Mouse (Mus musculus) right cerebral cortex, postnatal 4 days (tissue): Measurements from ENCODE around the gene Axl.

Experiments
- DNase-seq: peaks from one replicate; pipeline ENCODE4 v3.0.0-alpha.2; 2022

Gene Axl

GRCm38 (mm10) chr7:25788220-25789128, at the start of gene Axl:
Gene Axl (minus strand): TSS chr7:25788705.
- peak; percentile 48 for DNase-seq

- DNase-seq: no peak
Measured at GRCm38 (mm10) chr7:25835188-25835891, 46.8 kb upstream of the Axl start.

DNA sequence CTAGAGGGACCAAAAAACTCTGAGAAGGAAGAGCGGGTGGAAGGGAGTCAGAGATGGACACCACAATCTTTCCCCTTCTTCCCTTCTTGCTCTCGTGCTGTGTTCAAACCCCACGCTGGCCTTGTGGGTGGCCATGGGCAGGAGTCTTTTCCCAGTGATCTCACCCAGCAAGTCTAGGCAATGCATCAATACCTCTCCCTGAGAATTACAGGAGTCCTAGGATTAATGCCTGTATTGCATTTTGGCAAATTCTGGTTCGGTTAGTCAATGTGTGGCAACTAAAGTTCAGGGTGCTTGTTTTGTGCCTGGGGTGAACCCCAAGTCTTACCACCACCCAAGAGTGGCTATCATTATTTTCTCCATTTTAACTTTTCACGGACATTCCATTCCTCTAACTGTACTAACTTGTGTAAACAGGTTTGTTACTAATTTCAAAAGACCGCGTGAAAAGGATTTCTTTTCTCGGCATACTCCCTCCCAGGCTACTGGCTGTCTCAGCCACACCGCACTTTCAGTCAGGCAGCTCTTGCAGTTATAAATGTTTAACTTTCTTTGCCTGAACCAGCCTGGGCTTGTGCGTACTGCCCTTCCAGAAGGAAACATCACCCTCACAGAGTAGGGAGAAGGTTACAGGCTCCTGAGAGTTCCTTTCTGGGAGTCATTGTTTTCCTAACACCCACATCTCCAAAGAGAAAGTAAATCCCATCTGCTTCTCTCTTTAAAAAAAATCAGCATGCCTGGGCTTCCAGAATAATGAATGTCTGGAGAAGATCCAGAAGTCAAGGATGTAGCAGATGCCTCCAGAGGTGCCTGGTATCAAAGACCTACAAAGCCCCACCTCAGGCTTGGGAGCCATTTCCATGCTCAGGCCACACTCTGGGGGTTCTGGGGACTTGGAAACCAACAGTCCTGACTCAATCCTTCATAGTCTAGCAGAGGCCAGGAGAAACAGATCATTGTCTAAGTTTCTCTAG, 43.3 kb upstream of the Axl start:
- no peak for DNase-seq

GRCm38 (mm10) chr7:25830251-25830650, 41.7 kb upstream of the Axl start:
- no peak for DNase-seq

DNA sequence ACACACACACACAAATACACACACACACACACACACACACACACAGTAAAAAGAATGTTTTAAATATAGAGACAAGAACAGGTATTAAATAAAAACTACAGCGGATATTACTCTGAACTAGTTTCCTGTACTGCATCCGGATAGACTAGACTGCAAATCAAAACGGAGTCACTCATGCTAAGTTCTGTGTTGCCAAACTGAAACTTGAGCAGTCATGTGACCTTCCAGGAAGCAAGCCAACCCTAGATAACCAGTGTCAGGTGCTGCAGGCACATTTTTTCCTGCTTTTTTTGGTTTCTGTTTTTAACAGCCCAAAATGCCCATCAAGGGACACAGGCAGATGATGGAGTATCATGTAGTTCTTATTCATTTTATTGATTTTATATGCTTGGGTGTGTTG, 38.7 kb upstream of the Axl start:
- no peak for DNase-seq

DNA sequence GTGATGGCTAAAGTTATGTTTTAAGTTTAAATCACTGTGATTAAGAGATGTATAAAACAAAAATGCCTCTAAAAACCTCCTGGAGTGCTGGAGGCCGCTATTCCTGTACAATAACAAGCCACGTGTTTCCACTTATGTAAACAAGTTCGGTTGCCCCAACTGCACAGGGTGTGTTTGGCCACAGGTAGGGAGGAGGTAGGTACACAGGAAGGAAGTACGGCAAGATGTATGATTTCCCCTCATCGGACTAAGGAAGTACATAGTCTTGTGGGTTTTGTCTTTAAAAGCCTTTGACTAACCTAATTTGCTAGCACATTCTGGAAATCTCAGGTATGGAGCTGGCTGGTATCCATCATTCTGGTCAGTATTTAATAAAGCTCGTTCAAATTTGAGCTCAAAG, 37.5 kb upstream of the Axl start:
- no peak for DNase-seq

DNA sequence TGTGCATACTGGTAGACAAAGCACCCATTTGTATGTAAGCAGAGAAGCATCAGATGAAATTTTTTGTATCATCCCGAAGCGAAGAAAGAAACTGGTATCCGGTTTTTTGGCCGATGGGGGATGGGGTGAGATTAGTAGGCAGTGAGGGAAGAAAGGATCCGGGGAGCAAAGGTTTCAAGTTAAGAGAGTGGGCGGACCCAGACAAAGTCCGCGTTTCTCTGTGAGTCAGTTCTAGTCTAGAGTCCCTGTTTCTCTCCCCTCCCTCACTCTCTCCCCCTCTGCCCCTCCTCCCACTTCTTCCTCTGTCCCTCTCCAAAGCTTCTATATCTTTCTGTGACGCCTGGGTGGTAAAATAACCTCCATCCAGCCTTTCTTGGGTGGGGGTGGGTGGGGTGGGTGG, 36.5 kb upstream of the Axl start:
- no peak for DNase-seq

DNA sequence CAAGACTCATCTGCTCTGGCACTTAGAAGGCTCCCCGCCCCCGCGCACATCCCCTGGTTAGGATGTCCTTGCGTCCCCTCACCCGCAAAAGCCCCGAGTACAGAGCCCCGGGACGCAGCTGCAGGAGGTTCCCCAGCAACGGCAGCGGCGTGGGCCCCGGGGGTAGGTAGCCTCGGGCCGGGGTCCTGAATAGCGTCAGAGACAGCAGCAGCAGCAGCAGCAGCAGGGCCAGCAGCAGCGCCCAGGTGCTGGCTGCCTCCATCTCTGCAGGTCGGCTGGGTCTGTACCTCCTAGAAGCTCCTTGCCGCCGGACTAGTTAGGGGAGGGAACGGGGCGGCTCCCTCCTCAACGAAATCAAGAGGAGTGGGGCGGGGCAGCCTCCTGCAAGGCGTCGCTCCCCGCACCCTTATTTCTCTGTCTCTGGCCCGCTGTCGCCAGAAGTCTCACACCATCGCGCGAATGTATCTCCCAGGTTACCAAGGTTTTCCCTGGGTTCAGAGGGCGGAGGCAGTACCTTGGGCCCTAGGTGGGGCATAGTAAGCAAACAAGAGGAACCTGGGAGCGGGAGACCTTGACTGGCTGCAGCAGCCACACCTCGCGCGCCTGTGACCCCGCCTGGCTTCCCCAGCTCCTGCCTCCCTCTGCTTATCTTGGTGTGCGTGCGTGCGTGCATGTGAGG, 27.9 kb upstream of the Axl start, which contains the start of gene Cyp2s1:
Gene Cyp2s1, minus strand, starts transcription at position 673 of the 679 bp plus-strand sequence.
- peak; percentile 23 for DNase-seq

GRCm38 (mm10) chr7:25815571-25815970, 27.1 kb upstream of the Axl start:
- no peak for DNase-seq

DNA sequence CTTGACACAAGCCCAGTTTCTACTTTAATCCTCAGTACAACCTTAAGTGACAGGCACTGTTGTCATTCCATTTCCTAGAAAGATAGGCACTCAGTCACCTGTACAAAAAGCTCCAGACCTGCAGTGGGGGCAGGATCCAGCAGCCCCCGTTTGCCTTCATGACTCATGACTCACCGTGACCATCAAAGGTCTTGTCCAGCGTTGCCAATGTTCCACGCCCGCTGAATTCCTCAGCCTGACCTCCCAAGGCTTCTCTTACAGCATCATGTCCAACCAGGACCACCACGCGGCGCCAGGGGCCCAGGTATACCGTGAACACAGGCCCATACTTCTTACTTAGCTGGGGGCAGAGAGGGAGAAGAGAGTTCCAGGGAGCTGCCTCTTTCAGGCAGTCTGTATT, 26.2 kb upstream of the Axl start:
- no peak for DNase-seq

- no peak for DNase-seq
Measured at GRCm38 (mm10) chr7:25812195-25812594, 23.7 kb upstream of the Axl start.

DNA sequence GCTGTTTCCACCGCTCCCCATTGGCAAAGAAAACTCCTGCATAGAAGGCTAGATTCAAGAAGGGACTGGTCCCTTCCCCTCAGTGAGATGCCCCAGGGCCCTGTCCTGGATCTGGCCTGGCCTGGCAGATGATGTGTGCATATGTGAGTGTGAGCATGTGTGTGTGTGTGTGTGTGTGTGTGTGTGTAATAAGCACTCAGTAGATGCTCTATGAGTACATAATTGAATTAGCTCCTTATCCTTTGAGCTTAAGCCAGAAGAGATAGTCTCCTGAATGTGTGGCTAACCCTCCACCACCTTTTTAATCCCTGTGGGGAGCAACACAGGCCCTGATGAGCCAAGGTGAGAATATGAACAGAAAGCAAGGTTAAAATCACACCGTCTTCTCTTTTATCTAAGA, 23.2 kb upstream of the Axl start:
- no peak for DNase-seq

DNA sequence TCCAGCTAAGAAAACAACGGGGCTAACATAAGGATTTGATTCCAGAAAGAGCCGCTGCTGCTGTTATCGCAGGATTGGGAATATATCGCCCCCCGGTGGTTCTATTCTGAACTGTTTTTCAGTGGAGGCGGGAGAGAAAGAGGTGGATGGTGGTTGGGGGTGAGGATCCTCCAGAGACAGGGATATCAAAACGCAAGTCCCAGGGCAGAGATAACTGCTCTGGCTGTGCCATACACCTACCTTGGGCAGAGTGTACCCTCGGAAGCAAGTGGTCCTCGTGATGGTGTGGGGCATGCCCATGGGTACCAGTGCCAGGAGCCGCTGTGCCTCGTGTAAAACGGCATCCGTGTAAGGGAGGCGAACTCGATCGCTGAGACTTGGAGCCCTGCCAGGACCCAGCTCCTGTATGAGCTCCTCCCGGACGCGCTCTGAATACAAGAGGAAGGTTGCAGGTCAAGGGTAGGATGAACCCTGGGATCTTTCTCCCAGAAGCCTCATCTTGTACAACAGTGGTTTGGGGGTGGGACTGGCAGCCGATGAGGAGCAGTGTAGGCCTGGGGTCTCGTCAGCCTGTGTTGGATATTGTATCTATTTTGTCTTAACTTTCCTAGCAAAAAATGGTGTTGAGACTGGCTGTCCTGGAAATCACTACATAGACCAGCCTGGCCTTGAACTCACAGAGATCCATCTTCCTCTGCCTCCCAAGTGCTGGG, 17.3 kb upstream of the Axl start:
- peak; percentile 76 for DNase-seq

DNA sequence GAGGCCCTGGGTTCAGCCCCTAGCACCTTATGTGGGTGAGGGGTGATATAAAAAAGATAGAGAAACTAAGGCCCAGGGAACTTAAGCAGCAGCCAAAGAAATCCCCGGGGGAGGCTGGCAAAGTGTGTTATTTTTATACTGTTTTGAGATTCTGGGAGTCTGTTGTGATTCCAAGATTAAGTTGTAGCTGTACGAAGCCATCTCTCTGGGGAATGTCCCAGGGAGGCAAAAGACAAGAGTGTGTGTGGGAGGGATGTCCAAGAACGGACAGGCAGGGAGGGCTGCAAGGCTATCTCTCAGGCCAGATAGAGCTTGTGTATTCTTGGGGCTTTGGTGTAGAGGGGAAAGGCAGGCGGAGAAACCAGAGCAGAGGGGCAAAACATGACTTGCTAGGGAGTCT, 16.3 kb upstream of the Axl start:
- no peak for DNase-seq

DNA sequence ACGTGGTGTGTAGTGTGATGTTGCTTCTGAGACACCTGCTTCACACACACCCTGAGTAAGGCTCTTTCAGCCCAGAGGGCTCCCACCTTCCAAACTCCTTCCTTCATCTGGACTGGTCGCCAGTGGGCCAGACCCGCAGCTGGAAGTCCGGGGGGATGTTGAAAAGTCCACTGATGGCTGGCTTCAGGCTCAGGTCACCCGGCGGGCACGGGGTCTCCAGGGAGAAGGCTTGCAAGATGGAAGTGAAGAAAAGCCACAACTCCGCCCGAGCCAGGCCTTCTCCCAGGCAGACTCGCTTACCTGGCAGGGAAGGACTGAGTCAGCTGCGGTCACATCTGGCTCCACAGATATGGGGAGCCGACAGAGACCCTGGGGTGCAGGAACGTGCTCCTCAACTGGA, 15.0 kb upstream of the Axl start:
- no peak for DNase-seq

DNA sequence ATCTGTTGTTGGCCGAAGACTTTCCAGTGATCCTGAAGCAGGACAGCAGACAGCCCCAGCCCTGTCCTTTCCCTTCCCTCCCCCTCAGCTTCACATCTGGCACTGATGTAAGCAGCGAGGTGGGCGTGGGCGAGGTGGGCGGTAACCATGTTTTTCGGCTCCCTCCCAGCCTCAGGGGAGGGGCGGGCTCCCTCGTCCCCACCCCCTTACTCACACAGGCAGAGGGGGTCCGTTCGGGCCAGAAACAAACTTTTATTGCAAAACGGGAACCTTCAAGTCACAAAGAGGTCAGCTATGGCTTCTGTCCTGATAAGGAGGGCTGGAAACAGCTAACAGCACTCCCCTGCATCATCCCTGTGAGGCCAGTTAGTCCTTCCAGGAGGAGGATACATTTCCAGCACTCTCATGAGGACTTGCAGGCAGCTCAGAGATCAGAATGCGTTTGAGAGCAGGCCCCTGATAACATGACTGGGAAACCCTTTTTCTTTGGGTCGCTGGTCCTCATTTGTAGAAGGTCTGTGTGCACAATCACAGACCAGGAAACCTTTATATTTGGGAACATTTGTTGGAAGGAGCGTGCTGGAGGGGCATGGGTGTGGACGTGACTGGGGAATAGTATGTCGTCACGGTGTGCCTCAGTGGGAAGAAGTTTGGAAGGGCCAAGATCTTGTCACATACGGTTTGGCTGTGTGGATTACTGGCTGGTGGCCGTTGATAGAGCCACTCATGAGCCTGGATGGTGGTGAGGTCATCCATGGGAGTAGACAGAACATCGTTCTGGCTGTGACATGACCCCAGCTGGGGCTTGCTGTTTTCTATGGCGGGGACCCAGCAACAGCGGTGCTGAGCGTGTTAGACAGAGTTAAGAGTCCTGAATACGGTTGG, 14.0 kb upstream of the Axl start:
- DNase-seq: no peak

GRCm38 (mm10) chr7:25801031-25801430, 12.5 kb upstream of the Axl start:
- no peak for DNase-seq

- no peak for DNase-seq
Measured at GRCm38 (mm10) chr7:25799369-25799768, 10.9 kb upstream of the Axl start.

DNA sequence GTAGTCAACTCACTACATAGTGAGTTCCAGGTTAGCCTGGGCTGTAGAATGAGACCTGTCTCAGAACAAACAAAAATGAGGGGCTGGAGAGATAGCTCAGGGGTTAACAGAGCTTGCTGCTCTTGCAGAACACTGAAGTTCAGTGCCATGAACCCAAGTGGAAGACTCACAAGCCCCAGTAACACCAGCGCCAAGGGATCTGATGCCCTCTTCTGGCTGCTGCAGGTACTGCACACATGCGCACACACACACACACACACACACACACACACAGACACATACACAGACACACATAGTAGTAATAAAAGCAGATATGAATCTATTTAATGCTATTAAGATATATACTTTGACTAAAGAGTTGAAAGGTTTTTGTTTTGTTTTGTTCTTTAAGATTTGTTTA, 10.0 kb upstream of the Axl start:
- DNase-seq: no peak

GRCm38 (mm10) chr7:25794775-25795174, 6.3 kb upstream of the Axl start:
- no peak for DNase-seq

DNA sequence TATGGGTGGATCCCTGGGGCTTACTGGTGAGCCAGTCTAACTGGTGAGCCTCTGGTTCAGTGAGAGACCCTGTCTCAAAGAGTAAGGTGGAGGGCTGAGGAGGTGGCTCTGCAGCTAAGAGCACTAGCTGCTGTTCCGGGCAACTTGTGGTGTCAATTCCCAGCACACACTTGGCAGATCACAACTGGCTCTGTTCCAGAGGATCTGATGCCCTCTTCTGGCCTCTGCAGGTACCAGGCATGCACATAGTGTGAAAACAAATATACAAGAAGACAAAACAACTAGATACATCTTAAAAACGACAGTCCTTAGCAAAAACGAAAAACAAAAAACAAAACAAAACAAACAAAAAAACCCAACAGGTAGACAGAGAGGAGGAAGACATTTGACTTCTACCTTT, 5.2 kb upstream of the Axl start:
- no peak for DNase-seq
